Mouse (Mus musculus): ENCODE results near the gene Alk. TPM values are rescaled to one million over a fixed set of nuclear protein-coding genes. Genes with fewer than 3 reads are reported as not detected.

Gene Alk
- total and polyA plus RNA-seq, 3 experiments, result not detected

GRCm38 (mm10) chr17:72526356-72526755, 78.1 kb downstream of the Alk start:
- TF ChIP-seq USF1 (IDR thresholded peaks at IDR 0.05; ENCODE audit: low read depth, low read length), result no peak
- no peak for TF ChIP-seq CTCF (IDR thresholded peaks at IDR 0.05 in 2 of 3, conservative IDR thresholded peaks at IDR 0.05 in 1 of 3; ENCODE audit: control insufficient read depth in 1 of 3, insufficient read depth in 1 of 3, low read depth in 2 of 3, low read length in 3 of 3, poor library complexity in 1 of 3, severe bottlenecking in 1 of 3)
- no peak for TF ChIP-seq MYC (IDR thresholded peaks at IDR 0.05; ENCODE audit: low read depth, low read length)
- TF ChIP-seq ELF1 (IDR thresholded peaks at IDR 0.05; ENCODE audit: low read depth, low read length), result no peak
- no peak for TF ChIP-seq POLR2AphosphoS2 (IDR thresholded peaks at IDR 0.05; ENCODE audit: low read length)
- no peak for TF ChIP-seq ZNF384 (IDR thresholded peaks at IDR 0.05; ENCODE audit: low read depth, low read length)
- TF ChIP-seq KAT2A (conservative IDR thresholded peaks at IDR 0.05; ENCODE audit: low read depth, low read length), result no peak
- TF ChIP-seq E2F4 (IDR thresholded peaks at IDR 0.05; ENCODE audit: borderline replicate concordance, low read depth, low read length), result no peak
- no peak for TF ChIP-seq BHLHE40 (IDR thresholded peaks at IDR 0.05; ENCODE audit: borderline replicate concordance, low read depth, low read length)
- TF ChIP-seq TAL1 (IDR thresholded peaks at IDR 0.05; ENCODE audit: low read length), result no peak
- no peak for TF ChIP-seq ETS1 (IDR thresholded peaks at IDR 0.05; ENCODE audit: low read depth, low read length)
- TF ChIP-seq UBTF (IDR thresholded peaks at IDR 0.05; ENCODE audit: borderline replicate concordance, insufficient read depth, low read depth, low read length), result no peak
- no peak for TF ChIP-seq GABPA (IDR thresholded peaks at IDR 0.05; ENCODE audit: low read depth, low read length)
- TF ChIP-seq MYB (IDR thresholded peaks at IDR 0.05; ENCODE audit: low read depth, low read length), result no peak
- no peak for TF ChIP-seq RCOR1 (IDR thresholded peaks at IDR 0.05; ENCODE audit: low read depth, low read length)
- Histone ChIP-seq H3K9me3 (replicated peaks; ENCODE audit: insufficient read depth, low read length) (no peaks in the 10 kb centered on the region), H3K4me1 (ENCODE audit: control insufficient read depth in 1 of 2, insufficient read depth in 2 of 2, low read length in 2 of 2) (no peaks in the 10 kb centered on the region), H3K27ac (ENCODE audit: control insufficient read depth, low read depth, low read length) (no peak overlapping the region), H3K79me2 (ENCODE audit: control insufficient read depth, insufficient read depth, low read length, poor library complexity) (no peaks in the 10 kb centered on the region), H3K27me3 (ENCODE audit: control insufficient read depth in 1 of 2, insufficient read depth in 2 of 2, low read length in 2 of 2) (no peaks in the 10 kb centered on the region), H3K4me3 (ENCODE audit: control insufficient read depth in 1 of 2, insufficient read depth in 1 of 2, low read depth in 2 of 2, low read length in 2 of 2) (no peak overlapping the region), H3K36me3 (ENCODE audit: control insufficient read depth in 1 of 2, insufficient read depth in 2 of 2, low read length in 2 of 2) (no peaks in the 10 kb centered on the region), H3K9ac (ENCODE audit: control insufficient read depth, low read depth, low read length, poor library complexity, severe bottlenecking) (no peak overlapping the region)
- no peak for DNase-seq (ENCODE audit: low read depth, low spot score)

GRCm38 (mm10) chr17:72524839-72525238, 79.6 kb downstream of the Alk start:
- Histone ChIP-seq H3K4me1 (ENCODE audit: control insufficient read depth in 1 of 2, insufficient read depth in 2 of 2, low read length in 2 of 2) (no peaks in the 10 kb centered on the region), H3K9me3 (replicated peaks; ENCODE audit: insufficient read depth, low read length) (no peaks in the 10 kb centered on the region), H3K36me3 (ENCODE audit: control insufficient read depth in 1 of 2, insufficient read depth in 2 of 2, low read length in 2 of 2) (no peaks in the 10 kb centered on the region), H3K27ac (ENCODE audit: control insufficient read depth, low read depth, low read length) (no peak overlapping the region), H3K79me2 (ENCODE audit: control insufficient read depth, insufficient read depth, low read length, poor library complexity) (no peaks in the 10 kb centered on the region), H3K27me3 (ENCODE audit: control insufficient read depth in 1 of 2, insufficient read depth in 2 of 2, low read length in 2 of 2) (no peaks in the 10 kb centered on the region), H3K4me3 (ENCODE audit: control insufficient read depth in 1 of 2, insufficient read depth in 1 of 2, low read depth in 2 of 2, low read length in 2 of 2) (no peak overlapping the region), H3K9ac (ENCODE audit: control insufficient read depth, low read depth, low read length, poor library complexity, severe bottlenecking) (no peak overlapping the region)
- no peak for DNase-seq (ENCODE audit: low read depth, low spot score)
- TF ChIP-seq GATA1 (IDR thresholded peaks at IDR 0.05; ENCODE audit: low read depth, low read length) (no peak), ZMIZ1 (IDR thresholded peaks at IDR 0.05; ENCODE audit: low read depth, low read length) (no peak), KAT2A (conservative IDR thresholded peaks at IDR 0.05; ENCODE audit: low read depth, low read length) (no peak), POLR2A (IDR thresholded peaks at IDR 0.05; ENCODE audit: control insufficient read depth in 1 of 2, insufficient read depth in 1 of 2, low read depth in 1 of 2, low read length in 2 of 2, poor library complexity in 1 of 2) (no peak), RAD21 (IDR thresholded peaks at IDR 0.05; ENCODE audit: low read depth, low read length) (no peak), TCF12 (IDR thresholded peaks at IDR 0.05; ENCODE audit: low read depth, low read length) (no peak), USF2 (IDR thresholded peaks at IDR 0.05; ENCODE audit: borderline replicate concordance in 1 of 2, insufficient read depth in 1 of 2, low read depth in 1 of 2, low read length in 2 of 2) (no peak), CHD1 (IDR thresholded peaks at IDR 0.05; ENCODE audit: low read depth, low read length) (no peak), MYC (IDR thresholded peaks at IDR 0.05; ENCODE audit: low read depth, low read length) (no peak), ZC3H11A (IDR thresholded peaks at IDR 0.05; ENCODE audit: low read depth, low read length) (no peak), SMC3 (IDR thresholded peaks at IDR 0.05; ENCODE audit: low read depth, low read length) (no peak)

All from MEL (cell line).